Mouse (Mus musculus) myocyte (in vitro differentiated cells): Measurements from ENCODE around the gene Sgsm1.

ENCODE experiments used
- CEBPB ChIP-seq: IDR thresholded peaks from 2 replicates; pipeline ENCODE4 v1.6.1; 2011; ENCODE audit warnings: mild to moderate bottlenecking, moderate library complexity; ENCODE audit not compliant: poor library complexity, insufficient read depth, severe bottlenecking
- E2F4 ChIP-seq: IDR thresholded peaks from one replicate; pipeline ENCODE4 v1.6.1; 2011; ENCODE audit warnings: mild to moderate bottlenecking, control low read depth, moderate library complexity; ENCODE audit not compliant: insufficient read depth
- MAX ChIP-seq: IDR thresholded peaks from one replicate; pipeline ENCODE4 v1.6.1; 2011; ENCODE audit warnings: low read depth, mild to moderate bottlenecking, control low read depth
- MYOD1 ChIP-seq, 3 experiments: IDR thresholded peaks; one replicate each; pipeline ENCODE4 v1.6.1; 2011; ENCODE audit warnings: control low read depth in 2 of 3, low read depth in 2 of 3, mild to moderate bottlenecking in 2 of 3, moderate library complexity in 1 of 3; ENCODE audit not compliant: insufficient read length in 2 of 3, control insufficient read depth in 1 of 3
- MYOG ChIP-seq, 3 experiments: IDR thresholded peaks; one replicate each; pipeline ENCODE4 v1.6.1; 2011; ENCODE audit warnings: control low read depth in 2 of 3, low read depth in 2 of 3, mild to moderate bottlenecking in 2 of 3; ENCODE audit not compliant: insufficient read length in 2 of 3, control insufficient read depth in 1 of 3, insufficient read depth in 1 of 3
- POLR2A ChIP-seq: IDR thresholded peaks from one replicate; pipeline ENCODE4 v1.6.1; 2011; ENCODE audit warnings: low read depth, mild to moderate bottlenecking, control low read depth, moderate library complexity; ENCODE audit not compliant: insufficient read length
- POLR2AphosphoS2 ChIP-seq: IDR thresholded peaks from one replicate; pipeline ENCODE4 v1.6.1; 2011; ENCODE audit warnings: low read depth, control low read depth; ENCODE audit not compliant: insufficient read length
- REST ChIP-seq: IDR thresholded peaks from one replicate; pipeline ENCODE4 v1.6.1; 2011; ENCODE audit warnings: mild to moderate bottlenecking, control low read depth, moderate library complexity; ENCODE audit not compliant: insufficient read depth, insufficient read length
- SRF ChIP-seq: IDR thresholded peaks from one replicate; pipeline ENCODE4 v1.6.1; 2011; ENCODE audit warnings: low read depth; ENCODE audit not compliant: control insufficient read depth, insufficient read length
- TCF12 ChIP-seq: IDR thresholded peaks from one replicate; pipeline ENCODE4 v1.6.1; 2011; ENCODE audit warnings: mild to moderate bottlenecking, control low read depth; ENCODE audit not compliant: poor library complexity, insufficient read depth, severe bottlenecking
- TCF3 ChIP-seq: IDR thresholded peaks from one replicate; pipeline ENCODE4 v1.6.1; 2011; ENCODE audit warnings: low read depth, control low read depth; ENCODE audit not compliant: insufficient read length
- USF1 ChIP-seq: IDR thresholded peaks from one replicate; pipeline ENCODE4 v1.6.1; 2011; ENCODE audit warnings: low read depth, mild to moderate bottlenecking, control low read depth, moderate library complexity

- no peak for TF ChIP-seq TCF12
- no peak for TF ChIP-seq POLR2A
- TF ChIP-seq MYOD1 (IDR thresholded peaks at IDR 0.05; ENCODE audit: control insufficient read depth in 1 of 3, insufficient read length in 2 of 3, low read depth in 2 of 3): no peak
- no peak for TF ChIP-seq USF1
- no peak for TF ChIP-seq MAX
- no peak for TF ChIP-seq REST
- TF ChIP-seq TCF3: no peak
- TF ChIP-seq MYOG (IDR thresholded peaks at IDR 0.05; ENCODE audit: control insufficient read depth in 1 of 3, insufficient read depth in 1 of 3, insufficient read length in 2 of 3, low read depth in 2 of 3): no peak
- TF ChIP-seq SRF: no peak
- no peak for TF ChIP-seq CEBPB
- TF ChIP-seq POLR2AphosphoS2: no peak
- TF ChIP-seq E2F4: no peak
Measured at GRCm38 (mm10) chr5:113300148-113300889, 10.3 kb downstream of the Sgsm1 start.
